Mouse (Mus musculus) T-helper 17 cell (primary cell): ENCODE data around the gene Ociad1.
"Not testable (repeated sequence)": the region's sequence is repeated elsewhere in the genome, so short reads cannot be mapped to it uniquely, and the experiment has no call there.

Source experiments
- in situ Hi-C, 2 experiments: fragments of 300-600 bp; cut with MboI, MseI; formaldehyde crosslinking; loops; 1 replicate in 1 of 2; 2 replicates in 1 of 2; pipeline ENCODE4 v1.15.1; 2025; ENCODE audit warnings: high pct_unique_total_duplicates in 2 of 2

Gene Ociad1

DNA sequence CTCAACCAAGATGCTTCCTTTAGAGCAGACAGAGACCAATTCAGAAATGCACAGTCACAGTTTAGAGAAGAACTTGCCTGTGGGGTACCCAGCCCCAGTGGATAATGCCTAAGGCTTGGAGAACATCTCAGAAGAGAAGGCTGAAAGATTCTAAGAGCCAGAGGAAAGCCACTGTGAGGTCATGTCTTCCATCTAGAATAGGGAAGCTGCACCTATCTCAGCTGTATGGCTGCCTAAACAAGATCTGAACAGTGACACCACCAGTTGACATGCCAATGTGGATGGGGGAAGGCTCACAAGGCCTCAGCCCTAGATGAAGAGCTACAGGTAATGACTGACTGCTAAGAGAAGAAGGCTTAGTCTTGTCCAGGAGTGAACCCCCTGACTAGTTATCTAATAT, 8.5 kb upstream of the Ociad1 start:
- in situ Hi-C loops, result no loop called here

DNA sequence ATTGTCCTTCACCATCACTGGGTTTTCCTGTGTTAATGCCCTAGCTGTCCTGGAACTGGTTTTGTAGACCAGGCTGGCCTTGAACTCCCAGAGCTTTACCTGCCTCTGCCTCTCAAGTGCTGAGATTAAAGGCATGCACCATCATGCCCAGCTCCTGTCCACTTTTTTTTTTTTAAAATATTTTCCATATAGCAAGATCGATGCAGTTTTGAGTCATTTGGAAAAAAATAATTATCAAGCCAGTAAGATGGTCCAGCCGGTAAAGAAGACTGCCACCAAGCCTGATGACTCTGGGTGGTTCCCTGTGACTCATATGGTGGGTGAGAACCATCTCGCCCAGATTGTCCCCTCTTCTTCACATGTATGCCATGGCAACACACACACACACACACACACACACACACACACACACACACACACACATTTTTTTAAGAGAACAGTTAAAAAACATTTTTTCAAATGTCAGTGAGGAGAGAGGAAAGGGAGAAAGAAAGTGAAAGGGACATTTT, 7.1 kb upstream of the Ociad1 start:
- in situ Hi-C loops, result no loop called here

DNA sequence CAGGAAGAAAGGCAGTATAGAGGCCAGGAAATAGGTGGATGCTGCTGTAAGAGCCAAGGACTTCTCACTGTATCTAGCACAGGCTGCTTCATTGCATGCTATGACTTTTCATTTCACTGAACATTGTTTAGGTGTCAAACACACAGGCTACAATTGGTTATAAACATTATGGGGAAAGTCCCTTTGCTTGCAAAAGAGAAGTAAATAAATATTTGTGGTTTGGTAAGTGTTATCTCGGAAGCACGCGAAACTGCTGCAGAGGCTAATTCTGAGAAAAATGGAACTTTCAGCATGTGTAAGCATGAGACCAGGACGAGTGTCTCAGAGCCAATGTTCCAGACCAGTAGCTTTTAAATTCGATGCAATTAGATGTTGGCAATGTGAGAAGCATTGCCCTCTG, 6.0 kb upstream of the Ociad1 start:
- in situ Hi-C loops, result no loop called here

DNA sequence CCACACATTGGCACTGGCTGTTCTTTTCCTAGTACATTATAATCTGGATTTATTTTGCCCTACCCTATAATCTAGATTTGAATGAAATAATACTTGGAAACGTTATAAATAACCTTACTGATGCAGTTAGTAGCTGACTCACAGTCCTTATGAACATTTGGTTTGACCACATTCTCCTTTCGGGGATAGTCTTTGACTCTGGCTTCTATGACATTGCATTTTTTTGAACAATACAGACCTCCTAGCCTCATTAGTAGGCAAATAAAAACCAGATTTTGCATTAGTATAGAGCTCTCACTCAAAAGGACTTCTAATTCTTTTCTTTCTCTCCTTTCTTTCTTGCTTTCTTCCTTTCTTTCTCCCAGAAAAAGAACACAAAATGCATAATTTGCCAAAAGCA, 2.7 kb upstream of the Ociad1 start:
- in situ Hi-C loops, result no loop called here

DNA sequence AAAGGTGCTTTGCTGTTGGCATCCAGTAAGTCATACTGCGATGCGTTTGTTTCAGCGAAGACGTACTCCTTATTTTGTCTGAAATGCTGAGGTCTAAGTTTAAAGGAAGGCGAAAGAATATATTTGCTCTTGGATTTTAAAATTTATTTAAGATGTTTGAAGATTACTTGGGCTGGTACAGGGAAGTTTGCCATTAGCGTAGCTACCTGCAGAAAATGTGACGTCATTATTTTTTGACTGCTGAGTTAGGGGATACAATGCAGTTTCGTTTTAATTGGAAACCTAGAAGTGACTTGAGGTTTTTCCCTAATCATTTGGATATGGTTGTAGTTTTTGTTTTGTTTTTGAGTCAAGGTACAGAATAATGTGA, 859 bp downstream of the Ociad1 start:
- in situ Hi-C loops, result no loop called here

DNA sequence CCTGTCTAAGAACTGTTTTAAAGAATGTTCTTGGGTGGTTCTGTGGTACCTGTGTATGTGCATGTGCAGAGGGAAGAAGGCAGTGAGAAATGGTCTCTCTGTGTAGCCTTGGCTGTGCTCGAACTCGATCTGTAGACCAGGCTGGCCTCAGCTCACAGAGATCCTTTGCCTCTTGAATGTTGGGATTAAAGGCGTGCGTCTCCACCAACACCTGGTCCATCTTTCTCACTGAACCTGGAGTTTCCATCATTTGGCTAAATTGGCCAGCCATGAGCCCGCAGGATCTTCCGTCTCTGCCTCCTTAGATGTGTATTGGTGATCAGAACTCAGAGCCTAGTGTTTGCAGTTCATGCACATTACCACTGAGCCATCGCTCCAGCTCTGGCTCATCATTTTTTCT, 2.4 kb downstream of the Ociad1 start:
- in situ Hi-C loops, result no loop called here

DNA sequence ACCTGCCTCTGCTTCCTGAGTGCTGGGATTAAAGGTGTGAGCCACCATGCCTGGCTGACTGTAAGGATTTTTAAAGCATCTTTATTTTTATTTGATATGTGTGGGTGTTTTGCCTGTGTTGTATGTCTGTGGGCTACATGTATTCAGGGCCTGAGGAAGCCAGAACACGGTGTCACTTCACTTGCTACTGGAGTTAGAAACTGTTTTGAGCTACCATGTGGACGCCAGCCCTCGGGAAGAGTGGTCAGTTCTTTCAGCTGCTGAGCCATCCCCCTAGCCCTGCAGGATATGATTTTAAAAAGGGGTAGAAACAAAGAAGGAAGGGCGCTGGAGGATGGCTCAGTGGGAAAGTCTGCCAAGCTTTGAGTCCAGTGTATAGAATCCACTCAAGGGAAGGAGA, 3.3 kb downstream of the Ociad1 start:
- in situ Hi-C loops, result no loop called here

DNA sequence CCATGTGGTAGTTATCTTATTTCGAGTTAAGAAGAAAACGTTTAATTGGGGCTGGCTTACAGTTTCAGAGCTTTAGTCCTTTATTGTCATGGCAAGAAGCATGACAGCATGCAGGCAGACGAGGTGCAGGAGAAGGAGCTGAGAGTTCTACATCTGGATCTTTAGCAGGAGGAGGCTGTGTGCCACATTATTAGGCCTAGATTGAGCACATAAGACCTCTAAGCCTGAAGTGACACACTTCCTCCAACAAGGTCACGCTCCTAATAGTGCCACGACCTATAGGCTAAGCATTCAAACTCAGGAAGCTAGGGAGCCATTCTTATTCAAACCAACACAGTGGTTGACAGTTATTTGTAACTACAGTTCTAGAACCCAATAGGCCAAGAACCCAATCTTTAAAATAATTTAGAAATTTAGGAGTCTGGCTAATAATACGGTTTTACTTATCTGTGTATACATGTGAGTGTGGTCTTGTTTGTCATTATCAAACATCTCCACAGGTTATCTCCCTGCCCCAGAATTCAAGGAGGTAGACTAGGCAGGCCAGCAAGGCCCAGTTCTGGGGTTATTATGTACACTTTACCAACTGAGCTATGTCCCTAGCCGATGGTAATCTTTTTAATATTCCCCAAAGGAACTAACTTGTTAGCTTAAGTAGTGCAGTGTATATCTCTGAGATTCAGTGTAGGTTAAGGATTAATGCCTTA, 9.2 kb downstream of the Ociad1 start:
- in situ Hi-C loops, result no loop called here

DNA sequence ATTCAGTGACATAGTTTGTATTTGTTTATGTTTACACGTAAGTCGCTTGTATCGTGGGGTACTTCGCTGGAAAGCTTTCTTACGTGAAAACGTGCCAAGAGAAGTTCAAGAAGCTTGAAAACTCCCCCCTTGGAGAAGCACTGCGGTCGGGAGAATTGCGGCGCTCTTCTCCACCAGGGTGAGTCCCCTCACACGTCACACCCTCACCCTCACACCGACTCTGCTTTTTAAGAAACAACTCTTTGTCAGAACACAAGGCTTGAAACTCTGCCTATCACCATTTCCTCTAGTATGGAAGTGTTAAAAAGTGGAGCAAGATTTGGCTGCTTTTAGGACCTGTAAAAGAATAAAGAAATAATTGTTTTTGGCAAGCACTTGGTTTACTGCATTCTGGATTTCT, 11.9 kb downstream of the Ociad1 start:
- in situ Hi-C loops, result no loop called here

DNA sequence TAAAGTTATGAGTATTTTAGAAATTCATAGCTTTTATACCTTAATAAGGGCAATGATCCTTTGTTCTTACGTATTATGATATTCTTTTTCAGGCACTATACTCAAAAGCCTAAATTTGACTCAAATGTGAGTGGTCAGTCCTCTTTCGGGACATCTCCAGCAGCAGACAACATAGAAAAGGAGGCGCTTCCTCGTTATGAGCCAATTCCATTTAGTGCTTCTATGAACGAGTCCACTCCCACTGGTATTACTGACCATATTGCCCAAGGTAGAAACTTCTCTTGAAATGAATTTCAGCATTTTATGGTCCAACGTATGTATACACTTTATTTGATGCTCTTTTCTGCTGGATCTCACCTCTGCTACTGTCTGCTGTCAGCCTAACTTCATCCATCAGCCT, 13.9 kb downstream of the Ociad1 start:
- in situ Hi-C loops, result no loop called here

DNA sequence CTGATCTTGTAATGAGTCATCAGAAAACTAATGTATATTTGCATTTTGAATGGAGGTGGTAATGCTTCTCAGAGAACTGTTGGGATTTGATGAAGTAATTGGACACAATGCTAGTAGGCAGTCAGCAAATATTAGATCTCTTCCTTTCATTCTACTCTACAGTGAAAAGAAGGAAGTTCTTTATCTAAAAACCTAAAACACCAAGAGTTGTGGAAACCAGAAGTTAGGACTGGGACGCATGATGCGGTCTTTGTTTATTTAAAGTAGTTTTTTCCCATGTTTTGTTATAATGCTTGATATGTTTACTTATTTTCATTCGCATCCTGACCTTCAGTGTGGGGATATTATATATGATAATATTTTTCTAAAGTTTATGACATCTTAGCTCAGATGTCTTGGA, 14.7 kb downstream of the Ociad1 start:
- in situ Hi-C loops, result no loop called here

DNA sequence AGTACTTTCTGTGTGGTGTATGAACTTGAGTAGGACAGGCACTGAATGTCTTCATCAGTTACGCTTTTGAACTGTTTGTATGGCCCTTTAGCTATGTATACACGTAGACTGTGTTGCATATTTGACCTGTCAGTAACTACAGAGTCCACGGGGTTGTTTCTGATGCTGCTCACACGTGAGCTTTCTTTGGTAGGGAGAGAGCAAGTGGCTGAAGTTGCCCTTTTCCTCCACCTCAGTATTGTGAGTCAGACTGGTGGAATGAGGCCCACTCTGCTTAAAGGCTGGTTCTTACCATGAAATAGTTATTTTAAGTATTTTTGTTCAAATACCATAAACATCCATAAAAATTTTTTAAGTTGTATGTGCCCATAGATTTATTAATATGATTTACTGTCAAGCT, 16.9 kb downstream of the Ociad1 start:
- in situ Hi-C loops, result no loop called here

DNA sequence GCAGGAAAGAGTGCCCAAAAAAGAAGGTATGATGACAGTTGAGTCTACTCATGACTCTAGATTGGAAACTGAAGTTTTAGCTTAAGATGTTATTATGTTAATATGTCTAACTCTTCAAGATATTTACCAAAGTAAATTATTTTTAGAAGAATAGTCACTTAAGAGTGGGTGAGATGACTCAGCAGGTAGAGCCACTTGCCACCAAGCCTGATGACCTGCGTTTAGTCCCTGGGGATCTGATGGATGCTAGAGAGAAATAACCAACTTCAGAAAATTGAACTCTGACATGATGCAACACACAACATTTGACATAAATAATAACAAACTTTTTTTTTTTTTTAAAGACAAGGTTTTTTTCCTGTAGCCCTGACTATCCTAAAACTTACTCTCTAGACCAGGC, 17.8 kb downstream of the Ociad1 start:
- in situ Hi-C loops, result no loop called here

DNA sequence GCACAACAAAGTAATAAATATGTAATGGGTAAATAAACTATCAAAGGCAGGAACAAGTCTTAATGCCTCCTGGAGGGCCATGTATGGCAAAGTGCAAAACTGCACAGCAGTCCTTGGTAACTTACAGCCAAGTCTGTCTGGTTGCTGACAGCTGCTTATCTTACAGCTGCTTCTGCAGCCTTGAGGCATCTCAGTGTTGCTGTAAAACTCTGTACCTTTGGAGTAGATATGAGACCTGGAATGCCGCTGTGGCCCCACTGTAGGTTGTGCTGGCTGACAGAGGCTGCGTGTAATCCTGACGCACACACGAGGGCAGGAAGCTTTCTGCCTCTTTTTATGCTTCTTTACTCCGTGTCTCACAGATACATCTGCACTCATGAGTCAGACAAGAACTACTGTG, 18.9 kb downstream of the Ociad1 start:
- in situ Hi-C loops, result no loop called here

DNA sequence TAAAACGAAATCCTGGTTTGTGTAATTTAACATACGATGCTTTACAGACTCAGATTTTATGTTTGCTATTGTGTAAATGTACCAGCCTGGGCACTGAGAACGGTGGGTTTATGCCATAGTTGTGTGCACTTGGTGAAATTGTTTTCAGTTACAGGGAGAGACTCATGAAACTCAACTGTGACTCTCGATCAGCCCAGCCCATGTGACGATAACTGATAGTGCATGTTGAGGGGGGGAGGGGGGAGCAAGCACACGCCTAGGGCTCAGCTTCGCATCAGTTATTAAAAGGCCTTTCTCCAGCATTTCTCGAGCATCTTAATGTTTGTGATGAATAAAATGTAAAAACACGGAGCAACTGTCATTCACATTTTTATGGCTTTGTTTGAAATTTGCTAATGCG, 21.0 kb downstream of the Ociad1 start:
- in situ Hi-C loops, result no loop called here

DNA sequence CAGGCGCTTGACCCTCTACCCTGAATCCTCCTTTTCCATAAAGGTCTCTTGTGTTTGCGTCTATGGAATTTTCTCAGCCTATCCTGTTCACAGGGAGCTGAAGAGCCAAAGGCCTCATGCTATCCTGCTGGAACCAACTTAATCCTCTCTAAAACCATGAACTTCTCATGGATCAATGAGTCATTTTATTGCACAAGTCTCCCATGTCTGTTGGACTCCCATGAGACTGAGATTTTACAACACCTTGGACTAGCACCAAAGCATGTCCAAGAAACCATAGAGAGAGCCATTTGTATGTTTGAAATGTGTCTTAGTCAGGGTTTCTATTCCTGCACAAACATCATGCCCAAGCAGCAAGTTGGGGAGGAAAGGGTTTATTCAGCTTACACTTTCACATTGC, 22.1 kb downstream of the Ociad1 start:
- in situ Hi-C loops, result loop anchor here (5.0 kb wide), 1 partner anchor 68 kb away; no protein-coding TSS in a partner anchor

DNA sequence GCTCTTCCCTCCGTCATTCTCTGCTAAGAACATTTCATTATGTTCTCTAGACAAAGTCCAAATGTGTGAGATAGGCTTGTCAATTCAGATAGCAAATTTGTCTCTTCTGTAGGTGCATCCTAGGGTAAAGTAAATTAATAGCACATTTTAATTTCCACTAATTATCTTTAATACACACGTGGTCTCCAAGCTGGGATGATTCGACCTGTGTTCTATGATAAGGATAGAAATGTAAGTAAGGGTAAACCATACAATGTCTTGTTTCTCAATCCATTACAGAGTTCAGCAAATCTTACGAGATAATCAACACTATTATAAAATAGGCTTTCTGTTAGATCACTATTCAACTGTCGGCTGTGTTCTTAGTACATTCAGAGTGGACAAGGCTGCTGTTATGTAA, 26.7 kb downstream of the Ociad1 start:
- in situ Hi-C loops, result loop anchor here (5.0 kb wide), 1 partner anchor 63 kb away; no protein-coding TSS in a partner anchor

DNA sequence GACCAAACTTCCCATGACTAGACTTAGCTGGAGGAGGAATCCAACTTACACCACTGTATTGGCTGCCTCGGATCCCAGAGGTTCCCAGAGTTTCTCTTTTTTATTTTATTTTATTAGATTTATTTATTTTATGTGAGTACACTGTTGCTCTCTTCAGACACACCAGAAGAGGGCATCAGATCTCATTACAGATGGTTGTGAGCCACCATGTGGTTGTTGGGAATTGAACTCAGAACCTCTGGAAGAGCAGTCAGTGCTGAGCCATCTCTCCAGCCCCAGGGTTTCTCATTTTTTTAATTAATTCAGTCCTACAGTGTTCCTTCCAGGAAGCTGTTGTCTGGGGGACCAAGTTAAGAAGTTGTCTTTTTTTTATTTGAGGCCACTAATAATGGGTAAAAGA, 30.1 kb downstream of the Ociad1 start:
- in situ Hi-C loops, result not testable (repeated sequence)

DNA sequence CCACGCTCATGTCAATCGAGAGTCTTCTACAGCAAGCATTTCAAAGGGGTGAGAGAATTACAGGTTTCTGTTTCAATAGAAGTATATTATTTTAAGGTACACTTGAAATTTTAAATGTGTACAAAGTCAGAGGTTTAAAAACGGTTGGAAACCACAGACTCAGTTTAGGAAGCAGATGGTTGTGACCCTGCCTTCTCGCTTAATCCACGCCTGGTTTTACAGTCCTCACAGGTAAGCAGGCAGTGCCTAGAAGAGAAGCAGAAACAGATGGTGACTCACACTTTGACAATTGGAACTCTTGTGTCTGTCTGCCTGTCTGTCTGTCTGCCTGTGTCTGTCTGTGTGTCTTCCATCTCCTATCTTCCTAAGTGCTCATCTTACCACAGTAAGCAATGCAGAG, 31.0 kb downstream of the Ociad1 start:
- in situ Hi-C loops, result no loop called here

DNA sequence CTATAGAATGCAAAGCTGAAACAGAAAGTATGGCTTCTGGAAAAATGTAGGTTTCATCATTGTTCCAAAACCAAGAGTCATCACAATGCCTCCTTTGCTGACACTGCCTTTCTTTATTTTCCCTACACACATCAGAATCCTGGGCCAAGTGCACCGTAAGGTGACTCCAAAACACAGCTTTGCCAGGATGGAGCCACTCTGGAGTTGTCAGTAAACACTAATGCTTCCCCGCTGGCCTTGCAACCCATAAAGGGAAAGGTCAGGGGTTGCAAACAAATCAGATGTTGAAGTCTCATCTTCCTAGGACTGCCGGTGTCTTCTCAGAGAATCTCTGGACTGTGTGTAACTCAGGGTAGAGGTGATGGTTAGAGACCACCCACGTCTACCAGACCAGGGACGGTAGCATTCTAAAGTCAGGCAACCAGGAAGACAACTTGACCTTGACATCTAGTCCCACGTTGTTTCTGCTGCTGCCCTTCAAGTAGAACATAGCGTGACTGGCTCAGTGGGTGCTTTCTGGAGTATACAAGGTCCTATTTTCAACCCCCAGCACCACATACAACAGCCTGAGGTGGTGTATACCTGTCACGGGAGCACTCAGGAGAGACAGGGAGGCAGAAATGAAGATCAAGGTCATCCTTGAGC, 32.1 kb downstream of the Ociad1 start:
- in situ Hi-C loops, result no loop called here

DNA sequence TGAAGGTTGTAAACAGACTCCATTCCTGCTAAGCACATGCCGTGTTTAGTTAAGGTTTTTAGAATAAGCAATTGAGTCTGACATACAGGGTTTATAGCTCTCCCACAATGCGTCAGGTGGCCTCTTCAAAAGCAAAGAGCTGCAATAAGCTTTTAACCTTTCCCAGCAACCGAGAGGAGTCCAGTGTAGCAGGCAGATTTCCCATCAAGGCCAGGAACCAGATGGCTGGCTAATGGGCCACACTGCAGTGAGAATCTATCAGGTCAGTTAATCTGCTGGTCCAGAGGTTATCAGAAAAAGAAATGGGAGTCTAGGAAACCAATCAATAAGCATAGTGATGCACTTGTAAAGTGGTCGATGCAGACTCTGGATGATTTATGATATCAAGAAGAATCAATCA, 38.4 kb downstream of the Ociad1 start:
- in situ Hi-C loops, result no loop called here

DNA sequence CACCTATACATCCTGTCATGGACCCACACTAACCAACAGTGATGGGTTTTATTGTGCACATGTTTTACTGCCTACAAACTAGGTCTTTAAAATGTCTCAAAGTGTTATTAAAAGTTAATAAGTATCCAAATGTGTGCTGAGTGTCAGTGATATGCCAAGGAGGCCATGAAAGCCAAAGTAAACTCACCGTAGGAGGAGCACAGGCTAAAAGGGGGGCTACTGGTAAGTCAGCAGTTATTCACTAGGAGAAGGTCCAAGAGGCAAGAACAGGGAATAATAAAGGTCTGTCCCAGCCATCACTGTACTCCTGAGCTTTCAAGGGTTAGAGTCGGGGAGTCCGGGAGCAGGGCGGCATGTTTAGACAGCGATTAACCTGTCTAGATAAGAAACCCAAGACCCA, 43.9 kb downstream of the Ociad1 start:
- in situ Hi-C loops, result no loop called here
